Mouse (Mus musculus) bone marrow, adult 2 months (tissue): ENCODE results near the gene Cdh11. TPM values are rescaled to one million over a fixed set of nuclear protein-coding genes. Genes with fewer than 3 reads are reported as not detected.
"Not testable (repeated sequence)": the region's sequence is repeated elsewhere in the genome, so short reads cannot be mapped to it uniquely, and the experiment has no call there.

ENCODE experiments used
- H3K27ac ChIP-seq: fragments of 200-500 bp; 2 replicates; pipeline ENCODE4 v1.5.1; 2012; ENCODE audit warnings: low read depth, mild to moderate bottlenecking, control low read depth, inconsistent platforms, low read length; ENCODE audit not compliant: control insufficient read depth, poor library complexity, insufficient read depth
- H3K4me1 ChIP-seq: fragments of 200-500 bp; 2 replicates; pipeline ENCODE4 v1.6.1; 2011; ENCODE audit warnings: low read length; ENCODE audit not compliant: control insufficient read depth, insufficient read depth
- H3K4me3 ChIP-seq: fragments of 200-500 bp; replicated peaks from 2 replicates; pipeline ENCODE3; 2011; ENCODE audit warnings: mild to moderate bottlenecking, low read depth, low read length, control low read depth; ENCODE audit not compliant: control insufficient read depth
- CTCF ChIP-seq: fragments of 200-500 bp; IDR thresholded peaks from 2 replicates; pipeline ENCODE4 v1.5.1; 2011; ENCODE audit warnings: low read length, control low read depth; ENCODE audit not compliant: control insufficient read depth, insufficient read depth
- POLR2A ChIP-seq: fragments of 200-500 bp; IDR thresholded peaks from 2 replicates; pipeline ENCODE4 v1.6.1; 2011; ENCODE audit warnings: low read depth, mild to moderate bottlenecking, control low read depth, low read length, borderline replicate concordance; ENCODE audit not compliant: control insufficient read depth
- WGBS: fragments of 180-500 bp; shearing (Covaris S2); methylation state at CpG from one replicate; pipeline ENCODE4 v1.1.7; 2018; 5-methylcytosine and 5-hydroxymethylcytosine counted together
- polyA plus RNA-seq: library from polyadenylated mRNA; stranded (reverse); fragments of >200 nt; gene quantifications from 2 replicates; pipeline ENCODE4 v1.2.4, GENCODE M21; 2011; ENCODE audit warnings: low replicate concordance; ENCODE audit not compliant: missing spikeins, insufficient read depth, insufficient read length

Gene Cdh11
- polyA plus RNA-seq, 1 experiment: 6.5 TPM

DNA sequence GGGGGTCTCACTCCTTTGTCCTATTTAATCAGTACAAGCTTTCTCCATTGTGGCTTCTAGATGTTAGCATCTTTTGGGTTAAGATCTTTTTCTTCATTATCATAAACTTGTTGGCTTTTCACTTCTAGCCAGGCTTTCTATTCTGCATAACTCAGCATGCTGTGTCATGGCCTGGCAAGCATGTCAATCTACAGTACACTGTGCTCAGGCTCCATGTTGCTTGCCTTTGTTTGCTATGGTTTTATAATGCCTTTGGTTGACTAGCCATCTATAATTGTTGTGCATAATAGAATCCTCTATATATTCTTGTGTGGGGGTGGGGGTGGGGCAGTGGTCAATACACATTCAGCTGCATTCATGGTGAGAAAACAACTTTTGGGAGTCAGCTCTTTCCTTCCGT is 51.0 kb downstream of the Cdh11 start:
- Histone ChIP-seq H3K4me3 (no peak overlapping the region), H3K27ac (no peak overlapping the region), H3K4me1 (no peaks in the 10 kb centered on the region)
- no peak for TF ChIP-seq CTCF
- no peak for TF ChIP-seq POLR2A
- 78% methylated on average over 1 of the region's 1 CpGs for WGBS

DNA sequence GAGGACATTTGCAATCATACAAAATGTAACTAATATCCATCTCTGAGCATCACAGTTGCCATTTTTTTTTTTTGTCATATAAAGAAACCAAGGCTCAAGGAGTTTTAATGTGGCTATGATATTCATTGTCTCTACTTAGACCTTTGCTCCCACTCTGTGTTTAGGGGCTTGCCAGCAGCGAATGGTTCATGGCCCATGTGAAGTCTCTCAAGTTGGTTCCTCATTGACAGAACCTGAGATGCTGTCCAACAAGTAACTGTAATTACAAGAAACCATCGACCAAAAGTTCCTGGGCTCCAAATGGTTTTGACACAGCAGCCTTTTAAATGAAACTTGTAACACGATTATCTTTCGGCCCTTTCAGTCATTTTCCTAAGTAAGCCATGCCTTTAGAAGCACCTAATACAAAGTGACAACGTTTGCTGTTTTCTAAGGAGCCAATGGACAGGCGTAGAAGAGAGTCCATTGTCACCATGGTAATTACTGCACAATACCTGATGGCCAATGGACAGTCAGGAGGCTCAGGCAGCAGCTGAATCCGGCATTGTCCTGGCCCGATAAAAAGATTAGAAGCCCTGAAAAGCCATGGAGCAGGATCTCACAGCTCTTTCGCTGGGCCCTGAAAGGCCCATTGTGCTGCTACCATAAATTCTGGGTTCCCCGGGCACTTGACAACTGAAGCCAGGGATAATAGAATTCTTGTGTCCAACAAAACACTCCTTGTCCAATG is 59.1 kb downstream of the Cdh11 start:
- TF ChIP-seq CTCF (no peak), POLR2A (no peak)
- Histone ChIP-seq H3K4me1 (no peaks in the 10 kb centered on the region), H3K27ac (no peak overlapping the region), H3K4me3 (no peak overlapping the region)
- WGBS: 69% methylated on average over 10 of the region's 10 CpGs

GRCm38 (mm10) chr8:102725496-102725895 is 59.9 kb downstream of the Cdh11 start:
- H3K4me1 ChIP-seq: no peaks in the 10 kb centered on the region
- 63% methylated on average over 3 of the region's 3 CpGs for WGBS
- TF ChIP-seq CTCF: no peak
- no peak for TF ChIP-seq POLR2A
- no peak overlapping the region for H3K4me3 ChIP-seq
- no peak overlapping the region for H3K27ac ChIP-seq

DNA sequence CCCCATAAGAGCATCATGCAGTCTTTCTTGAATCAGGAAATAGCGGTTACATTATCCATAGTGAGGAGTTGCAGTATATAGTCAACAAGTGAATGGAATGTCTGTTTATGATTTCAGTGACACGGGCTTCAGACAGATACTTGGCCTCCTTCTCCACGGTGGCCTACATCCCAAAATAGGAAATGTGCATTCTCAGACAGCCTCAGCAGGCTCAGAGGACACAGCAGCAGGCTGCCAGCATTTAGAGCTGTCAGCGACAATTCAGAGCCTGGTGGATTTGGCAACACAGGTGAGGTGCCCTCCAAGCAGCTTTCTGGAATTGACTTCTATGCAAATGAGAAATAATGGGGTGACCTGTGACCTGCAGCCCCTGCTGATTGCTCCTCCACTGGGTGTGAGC is 69.5 kb downstream of the Cdh11 start:
- Histone ChIP-seq H3K4me1 (no peaks in the 10 kb centered on the region), H3K4me3 (no peak overlapping the region)
- WGBS: 57% methylated on average over 4 of the region's 4 CpGs

DNA sequence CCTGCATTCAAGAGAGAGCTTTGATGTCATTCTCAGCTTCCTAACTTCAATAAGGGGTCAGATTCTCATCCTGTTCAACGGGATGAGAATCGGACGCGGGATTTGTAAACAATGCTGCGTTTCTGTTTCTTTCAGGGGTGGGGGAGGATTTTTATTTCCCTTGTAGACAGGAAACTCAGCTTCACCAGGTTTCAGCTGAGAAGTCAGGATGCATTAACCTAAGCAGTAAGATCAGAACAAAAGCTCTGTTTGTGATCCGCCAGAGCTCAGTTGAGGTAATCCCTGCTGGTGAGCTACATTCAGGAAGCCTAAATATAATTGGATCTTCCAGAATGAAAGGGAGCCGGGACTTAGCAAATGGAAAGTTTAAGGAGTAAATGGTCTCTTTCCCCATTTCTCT is 78.1 kb downstream of the Cdh11 start:
- no peaks in the 10 kb centered on the region for H3K4me1 ChIP-seq
- WGBS: 20% methylated on average over 7 of the region's 7 CpGs
- H3K27ac ChIP-seq: no peak overlapping the region
- H3K4me3 ChIP-seq: no peak overlapping the region
- TF ChIP-seq CTCF: no peak
- TF ChIP-seq POLR2A: no peak

More for the DNA sequence above, 69.5 kb downstream of the Cdh11 start:
- no peak overlapping the region for H3K27ac ChIP-seq
- TF ChIP-seq POLR2A: no peak
- no peak for TF ChIP-seq CTCF

DNA sequence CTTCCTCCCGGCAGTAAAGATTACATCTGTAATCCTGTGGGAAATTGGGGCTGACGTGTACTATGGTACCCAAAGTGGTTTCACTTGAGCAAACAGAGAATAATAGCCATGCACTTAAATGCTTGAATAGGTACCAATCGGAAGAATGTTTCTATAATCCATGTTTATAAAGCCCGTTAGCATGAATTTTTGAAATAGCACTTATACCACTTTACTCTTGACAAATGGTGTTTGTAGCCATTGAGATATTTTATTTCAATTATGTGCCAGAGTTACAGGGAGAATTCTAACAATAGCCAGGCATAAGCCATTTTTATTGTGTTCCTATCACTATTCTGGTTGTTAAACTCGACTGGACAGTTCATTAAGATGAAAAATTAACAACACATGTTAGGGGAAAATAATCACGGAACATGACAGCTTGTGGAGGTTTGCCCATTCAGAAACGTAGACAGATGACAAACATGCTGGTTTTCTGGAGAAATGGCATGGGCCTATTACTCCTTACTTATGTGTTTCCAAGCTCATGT is 80.0 kb downstream of the Cdh11 start:
- Histone ChIP-seq H3K4me3 (no peak overlapping the region), H3K4me1 (no peaks in the 10 kb centered on the region), H3K27ac (no peak overlapping the region)
- TF ChIP-seq POLR2A (no peak), CTCF (no peak)
- 75% methylated on average over 7 of the region's 7 CpGs for WGBS

- TF ChIP-seq CTCF (no peak), POLR2A (no peak)
- H3K4me3 ChIP-seq: no peak overlapping the region
- 0% methylated on average over 1 of the region's 1 CpGs for WGBS
- H3K4me1 ChIP-seq: no peaks in the 10 kb centered on the region
- H3K27ac ChIP-seq: no peak overlapping the region
Measured at GRCm38 (mm10) chr8:102700245-102700644, 85.2 kb downstream of the Cdh11 start.

DNA sequence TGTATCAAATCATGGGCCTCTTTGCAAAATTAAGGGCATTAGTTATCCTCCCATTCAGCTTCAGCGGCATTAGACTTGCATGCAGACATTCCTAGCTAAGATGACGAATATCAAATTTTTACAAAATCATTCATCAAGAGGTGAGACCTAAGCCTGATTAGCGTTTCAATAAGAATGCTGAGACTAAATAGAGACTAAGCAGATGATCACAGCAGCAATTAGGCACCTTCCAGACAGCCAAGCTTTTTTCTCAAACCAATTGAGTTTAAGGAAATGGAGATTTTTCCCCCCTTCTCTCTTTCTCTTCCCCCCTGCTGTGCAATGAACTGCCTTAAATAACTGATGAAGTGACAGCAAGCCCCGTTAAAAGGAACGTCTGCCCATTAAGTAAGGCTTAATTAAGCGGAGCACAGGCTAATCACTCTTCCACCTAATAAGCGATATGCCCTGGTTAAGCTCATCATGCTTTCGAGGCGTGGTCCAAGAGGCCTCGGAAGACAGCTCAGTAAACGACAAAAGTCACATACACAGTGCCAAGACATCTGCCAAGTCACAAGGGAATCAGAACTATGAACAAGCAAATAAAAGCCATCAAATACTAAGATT is 87.1 kb downstream of the Cdh11 start:
- no peak for TF ChIP-seq CTCF
- TF ChIP-seq POLR2A: no peak
- Histone ChIP-seq H3K27ac (no peak overlapping the region), H3K4me3 (no peak overlapping the region), H3K4me1 (no peaks in the 10 kb centered on the region)
- 55% methylated on average over 11 of the region's 11 CpGs for WGBS

DNA sequence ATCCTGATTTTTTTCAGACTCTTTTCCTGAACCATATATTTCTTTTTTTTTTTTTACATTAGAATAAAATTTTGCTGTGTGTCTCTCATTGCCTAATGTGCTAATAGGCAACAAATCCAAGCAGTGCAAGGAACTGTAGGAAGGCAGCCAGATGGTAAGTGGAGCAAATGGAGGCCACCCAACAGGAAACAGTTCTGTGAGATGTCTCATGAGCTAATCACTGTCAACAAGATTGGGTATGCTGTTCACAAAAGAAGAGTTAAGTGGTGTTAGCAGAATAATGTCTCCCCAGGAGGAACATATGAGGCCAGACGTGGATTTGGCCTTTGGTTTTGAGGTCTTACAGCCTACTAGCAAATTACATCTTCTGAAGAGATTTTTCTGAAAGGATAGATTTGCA is 92.0 kb downstream of the Cdh11 start:
- no peak overlapping the region for H3K27ac ChIP-seq
- H3K4me3 ChIP-seq: no peak overlapping the region
- TF ChIP-seq CTCF: no peak
- no peak for TF ChIP-seq POLR2A
- 59% methylated on average over 1 of the region's 1 CpGs for WGBS
- H3K4me1 ChIP-seq: no peaks in the 10 kb centered on the region

- not testable (repeated sequence) for H3K27ac ChIP-seq, H3K4me1 ChIP-seq, H3K4me3 ChIP-seq
- WGBS: 81% methylated on average over 7 of the region's 7 CpGs
Measured at GRCm38 (mm10) chr8:102685491-102685890, 100.0 kb downstream of the Cdh11 start.
